8 mouse cellular contexts compared by ENCODE assay signal in the genomic region with DNA sequence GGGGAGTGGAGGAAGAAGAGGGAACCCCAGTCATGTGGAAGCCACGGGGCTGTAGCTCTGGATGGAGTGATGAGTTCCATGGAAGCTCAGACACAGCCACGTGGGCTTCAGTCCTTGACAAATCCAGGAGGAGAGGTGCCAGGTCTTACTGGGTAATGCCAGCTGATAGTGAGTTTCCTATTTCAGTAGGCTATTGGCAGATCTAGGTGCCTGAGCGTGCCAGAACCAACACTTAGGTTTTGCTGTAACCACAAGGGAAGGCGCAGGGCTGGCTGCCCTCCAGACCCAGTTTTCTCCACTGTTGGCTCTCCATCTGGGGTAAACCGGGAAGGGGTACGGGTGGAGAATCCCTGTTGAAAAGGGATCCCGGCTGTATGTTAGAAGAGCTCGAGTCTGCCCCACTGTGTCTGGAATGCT.
DNase-seq lines count a peak whose midpoint lies in the region; ATAC-seq and TF ChIP-seq lines count a peak whose summit lies in the region.
"Had no signal": no experiment of that assay in that cellular context is flagged by ENCODE, and none has a peak within 500 bp of the region (broad histone marks: within the 10 kb centered on the region; RNA-seq: fewer than 3 reads in every experiment).

No protein-coding gene starts in this region.

- peak; percentile 54 for DNase-seq in testis, postnatal 10 days (ENCODE audit: low spot score)
- no peak for DNase-seq in testis, postnatal 14 days (ENCODE audit: low spot score)
- peak; percentile 78 to 85 for DNase-seq in cerebellum, postnatal 25 days
- DNase-seq in limb, embryonic 14.5 days (ENCODE audit: low spot score), result peak; percentile 36
- peak; percentile 10 to 29 for DNase-seq in right cerebral cortex, postnatal 36 days (ENCODE audit: low spot score in 2 of 2)

- H3K9ac ChIP-seq in hindbrain, embryonic 16.5 days (ENCODE audit: low read depth, low read length), result no peak overlapping the region
- H3K9ac ChIP-seq in limb, embryonic 14.5 days (ENCODE audit: low read depth, low read length, severe bottlenecking), result no peak overlapping the region
- H3K9ac ChIP-seq: heart, embryonic 13.5 days had no signal

- H3K36me3 ChIP-seq in hindbrain, embryonic 16.5 days (ENCODE audit: control insufficient read depth, insufficient read depth, low read length), result peaks cover 11% of the 10 kb centered on the region
- peaks cover 75% of the 10 kb centered on the region for H3K36me3 ChIP-seq in limb, embryonic 14.5 days (ENCODE audit: control insufficient read depth, insufficient read depth, low read length)

- H3K4me3 ChIP-seq in hindbrain, embryonic 16.5 days (ENCODE audit: low read length), result no peak overlapping the region
- no peak overlapping the region for H3K4me3 ChIP-seq in limb, embryonic 14.5 days (replicated peaks; ENCODE audit: low read length)
- H3K4me3 ChIP-seq: heart, embryonic 13.5 days had no signal

- peak overlapping the region; percentile 31; the same call in 1 of the 2 replicates for H3K27ac ChIP-seq in hindbrain, embryonic 16.5 days (ENCODE audit: low read depth, low read length)
- no peak overlapping the region for H3K27ac ChIP-seq in limb, embryonic 14.5 days (replicated peaks; ENCODE audit: low read depth, low read length)
- H3K27ac ChIP-seq: heart, embryonic 13.5 days had no signal

- H3K9me3 ChIP-seq in hindbrain, embryonic 16.5 days (ENCODE audit: control insufficient read depth, low read length), result no peaks in the 10 kb centered on the region
- H3K9me3 ChIP-seq in limb, embryonic 14.5 days (ENCODE audit: control insufficient read depth, low read length), result peaks cover 8% of the 10 kb centered on the region; the same call in 1 of the 2 replicates
- H3K9me3 ChIP-seq: heart, embryonic 13.5 days had no signal

- no peak overlapping the region for H3K4me2 ChIP-seq in hindbrain, embryonic 16.5 days (ENCODE audit: low read length)
- H3K4me2 ChIP-seq in limb, embryonic 14.5 days (replicated peaks; ENCODE audit: low read depth, low read length, severe bottlenecking), result no peak overlapping the region
- H3K4me2 ChIP-seq: heart, embryonic 13.5 days had no signal

- TF ChIP-seq POLR2A in limb, embryonic 14.5 days (IDR thresholded peaks at IDR 0.05; ENCODE audit: borderline replicate concordance, extremely low read depth, insufficient read depth, insufficient read length), result no peak

- no peaks in the 10 kb centered on the region for H3K27me3 ChIP-seq in hindbrain, embryonic 16.5 days (replicated peaks; ENCODE audit: control insufficient read depth, insufficient read depth, low read length)
- H3K27me3 ChIP-seq in limb, embryonic 14.5 days (ENCODE audit: control insufficient read depth, insufficient read depth, low read length), result no peaks in the 10 kb centered on the region
- H3K27me3 ChIP-seq: heart, embryonic 13.5 days had no signal

- WGBS in hindbrain, embryonic 16.5 days, result 76% methylated on average over 8 of the region's 8 CpGs
- WGBS in limb, embryonic 14.5 days, result 79% methylated on average over 8 of the region's 8 CpGs

- ATAC-seq in hindbrain, embryonic 16.5 days, result peak; percentile 58
- peak; percentile 28; the same call in 1 of the 2 replicates for ATAC-seq in limb, embryonic 14.5 days (ENCODE audit: low FRiP score, low read depth)
- no peak for ATAC-seq in erythroblast, adult 5-6 weeks (replicated peaks; ENCODE audit: low FRiP score, poor library complexity, severe bottlenecking)

- peaks cover 2% of the 10 kb centered on the region; the same call in 1 of the 2 replicates for H3K4me1 ChIP-seq in hindbrain, embryonic 16.5 days (ENCODE audit: control insufficient read depth, insufficient read depth, low read depth, low read length)
- 0 out of 2 replicates have a peak, but pooled peaks cover 4% of the 10 kb centered on the region for H3K4me1 ChIP-seq in limb, embryonic 14.5 days (ENCODE audit: control insufficient read depth, insufficient read depth, low read length)
